Mouse (Mus musculus) liver, adult 2 months (tissue): ENCODE results near the gene Homer1. TPM values are rescaled to one million over a fixed set of nuclear protein-coding genes. Genes with fewer than 3 reads are reported as not detected.

Experiments
- DNase-seq: peaks from one replicate; pipeline ENCODE4 v3.0.0-alpha.2; 2011; ENCODE audit warnings: low read depth, low spot score; ENCODE audit errors: extremely low read depth
- H3K27ac ChIP-seq: fragments of 200-500 bp; replicated peaks from 2 replicates; pipeline ENCODE4 v1.5.1; 2012; ENCODE audit warnings: low read depth, mild to moderate bottlenecking, control low read depth, inconsistent platforms, low read length; ENCODE audit not compliant: insufficient read depth
- H3K27me3 ChIP-seq: fragments of 200-500 bp; 2 replicates; pipeline ENCODE4 v1.6.1; 2012; ENCODE audit warnings: mild to moderate bottlenecking, moderate library complexity, low read length, inconsistent platforms; ENCODE audit not compliant: control insufficient read depth, insufficient read depth
- H3K36me3 ChIP-seq: fragments of 200-500 bp; 2 replicates; pipeline ENCODE4 v1.6.1; 2012; ENCODE audit warnings: low read length, inconsistent platforms; ENCODE audit not compliant: control insufficient read depth, insufficient read depth
- H3K4me1 ChIP-seq: fragments of 200-500 bp; 2 replicates; pipeline ENCODE4 v1.6.1; 2011; ENCODE audit warnings: low read length; ENCODE audit not compliant: control insufficient read depth, insufficient read depth
- H3K4me3 ChIP-seq: fragments of 200-500 bp; 2 replicates; pipeline ENCODE4 v1.5.1; 2011; ENCODE audit warnings: low read depth, mild to moderate bottlenecking, control low read depth, low read length, moderate library complexity; ENCODE audit not compliant: insufficient read depth
- H3K79me2 ChIP-seq: fragments of 200-500 bp; 2 replicates; pipeline ENCODE4 v1.6.1; 2012; ENCODE audit warnings: inconsistent platforms, mild to moderate bottlenecking, low read length, moderate library complexity; ENCODE audit not compliant: control insufficient read depth, insufficient read depth
- H3K9ac ChIP-seq: fragments of 200-500 bp; 2 replicates; pipeline ENCODE4 v1.6.1; 2012; ENCODE audit warnings: low read depth, mild to moderate bottlenecking, control low read depth, inconsistent platforms, low read length
- CTCF ChIP-seq: fragments of 200-500 bp; IDR thresholded peaks from 2 replicates; pipeline ENCODE4 v1.5.1; 2011; ENCODE audit warnings: low read depth, low read length, control low read depth
- POLR2A ChIP-seq: fragments of 200-500 bp; IDR thresholded peaks from 2 replicates; pipeline ENCODE4 v1.6.1; 2011; ENCODE audit warnings: low read length, control low read depth; ENCODE audit not compliant: insufficient read depth; ENCODE audit errors: extremely low read depth
- WGBS: fragments of 180-500 bp; shearing (Covaris S2); methylation state at CpG from one replicate; pipeline ENCODE4 v1.1.7; 2018; 5-methylcytosine and 5-hydroxymethylcytosine counted together
- polyA plus RNA-seq: library from polyadenylated mRNA; depleted of rRNA; stranded (reverse); fragments of >200 nt; gene quantifications from 2 replicates; pipeline ENCODE4 v1.2.3, GENCODE M21; 2012
- total RNA-seq: library from RNA; depleted of rRNA; stranded (reverse); fragments of >200 nt; gene quantifications from 2 replicates; pipeline ENCODE4 v1.2.3, GENCODE M21; 2014

Homer1 gene
- total and polyA plus RNA-seq, 2 experiments: 1.8 to 13.2 TPM

DNA sequence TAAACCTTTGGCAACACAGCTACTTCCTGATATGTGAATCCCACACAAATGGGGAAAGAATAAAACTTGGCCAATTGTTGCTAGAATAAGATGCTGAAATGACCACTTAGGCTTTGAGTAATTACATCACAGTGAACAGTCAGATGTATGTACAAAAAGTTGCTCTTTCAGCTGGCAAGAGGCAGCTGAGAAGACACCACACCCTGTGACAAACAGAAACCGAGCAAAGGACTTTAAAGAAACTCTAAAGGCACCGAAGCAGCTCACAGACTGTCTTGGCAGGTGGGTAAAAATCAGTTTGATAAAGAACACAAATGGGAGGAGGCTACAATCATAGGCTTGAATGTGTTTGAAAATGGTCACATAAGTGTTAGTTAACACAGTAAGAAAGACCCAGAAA lies 1.6 kb downstream of the Homer1 start:
- no peak for TF ChIP-seq CTCF
- no peak for TF ChIP-seq POLR2A
- DNase-seq: no peak
- H3K27ac ChIP-seq: no peak overlapping the region

GRCm38 (mm10) chr13:93302846-93303562 lies 3.6 kb downstream of the Homer1 start:
- peak overlapping the region; percentile 57 for H3K27ac ChIP-seq
- H3K4me3 ChIP-seq: peak overlapping the region; percentile 82
- peak overlapping the region; percentile 76 for H3K9ac ChIP-seq
- DNase-seq: no peak
- H3K79me2 ChIP-seq: no peaks in the 10 kb centered on the region; the same call in 1 of the 2 replicates
- 15% methylated on average over 19 of the region's 19 CpGs for WGBS
- no peaks in the 10 kb centered on the region for H3K27me3 ChIP-seq
- TF ChIP-seq CTCF (peak; percentile 38), POLR2A (no peak)
- H3K36me3 ChIP-seq: no peaks in the 10 kb centered on the region
- H3K4me1 ChIP-seq: peaks cover 2% of the 10 kb centered on the region

More for the DNA sequence above, 1.6 kb downstream of the Homer1 start:
- 87% methylated on average over 2 of the region's 2 CpGs for WGBS
- Histone ChIP-seq H3K4me1 (peaks cover 2% of the 10 kb centered on the region), H3K27me3 (no peaks in the 10 kb centered on the region), H3K9ac (no peak overlapping the region), H3K79me2 (no peaks in the 10 kb centered on the region; the same call in 1 of the 2 replicates), H3K4me3 (no peak overlapping the region), H3K36me3 (no peaks in the 10 kb centered on the region)

- TF ChIP-seq CTCF: peak; percentile 54; the same call in 1 of the 2 replicates
- peak; percentile 71; the same call in 1 of the 2 replicates for TF ChIP-seq POLR2A
These were observed 4.3 kb downstream of the Homer1 start for GRCm38 (mm10) chr13:93303563-93304250.

GRCm38 (mm10) chr13:93304251-93305001 lies 5.0 kb downstream of the Homer1 start:
- Histone ChIP-seq H3K27ac (peak overlapping the region; percentile 53), H3K36me3 (no peaks in the 10 kb centered on the region), H3K79me2 (peaks cover 3% of the 10 kb centered on the region; the same call in 1 of the 2 replicates), H3K4me1 (peaks cover 2% of the 10 kb centered on the region), H3K9ac (peak overlapping the region; percentile 93), H3K27me3 (no peaks in the 10 kb centered on the region), H3K4me3 (peak overlapping the region; percentile 88)
- DNase-seq: peak; percentile 67
- WGBS: under 1% methylated on average over 51 of the region's 64 CpGs
- TF ChIP-seq CTCF (no peak), POLR2A (no peak)

More at GRCm38 (mm10) chr13:93303563-93304250, 4.3 kb downstream of the Homer1 start:
- Histone ChIP-seq H3K79me2 (no peaks in the 10 kb centered on the region; the same call in 1 of the 2 replicates), H3K9ac (peak overlapping the region; percentile 93), H3K27ac (peak overlapping the region; percentile 75), H3K4me3 (peak overlapping the region; percentile 88), H3K27me3 (no peaks in the 10 kb centered on the region), H3K36me3 (no peaks in the 10 kb centered on the region), H3K4me1 (peaks cover 2% of the 10 kb centered on the region)
- peak; percentile 86 for DNase-seq
- under 1% methylated on average over 71 of the region's 90 CpGs for WGBS

- Histone ChIP-seq H3K9ac (no peak overlapping the region), H3K27ac (no peak overlapping the region), H3K4me3 (peak overlapping the region; percentile 88; the same call in 1 of the 2 replicates), H3K4me1 (peaks cover 2% of the 10 kb centered on the region), H3K79me2 (peaks cover 3% of the 10 kb centered on the region; the same call in 1 of the 2 replicates), H3K36me3 (no peaks in the 10 kb centered on the region), H3K27me3 (no peaks in the 10 kb centered on the region)
- no peak for DNase-seq
- 9% methylated on average over 7 of the region's 7 CpGs for WGBS
- TF ChIP-seq CTCF (no peak), POLR2A (no peak)
These were observed 5.7 kb downstream of the Homer1 start for GRCm38 (mm10) chr13:93305149-93305548.
